Mouse (Mus musculus) adrenal gland, adult 18-20 months (tissue): Measurements from ENCODE around the gene Nsg2. TPM values are rescaled to one million over a fixed set of nuclear protein-coding genes. Genes with fewer than 3 reads are reported as not detected.

ENCODE experiments used
- DNase-seq, 2 experiments: peaks; one replicate each; pipeline ENCODE4 v3.0.0; 2021 to 2022; ENCODE audit warnings: low spot score in 2 of 2
- total RNA-seq, 2 experiments: library from RNA; stranded (reverse); gene quantifications; 1 replicate in 1 of 2; 2 replicates in 1 of 2; pipeline ENCODE4 v1.2.3; 2021

Gene Nsg2
- total RNA-seq, 2 experiments from 2014 or later = 32.0 to 51.2 TPM

- DNase-seq = no peak
Measured at GRCm38 (mm10) chr11:32010663-32010970, 10.4 kb downstream of the Nsg2 start.

- no peak for DNase-seq
Measured at GRCm38 (mm10) chr11:32011867-32012603, 11.8 kb downstream of the Nsg2 start.

- DNase-seq = no peak
Measured at GRCm38 (mm10) chr11:32013014-32013427, 12.8 kb downstream of the Nsg2 start.

- DNase-seq = no peak
Measured at GRCm38 (mm10) chr11:32013561-32013960, 13.3 kb downstream of the Nsg2 start.

GRCm38 (mm10) chr11:32018201-32018600, 17.9 kb downstream of the Nsg2 start:
- no peak for DNase-seq

- DNase-seq = peak; percentile 17 to 25
Measured at GRCm38 (mm10) chr11:32020031-32020965, 20.0 kb downstream of the Nsg2 start.

GRCm38 (mm10) chr11:32026634-32027033, 26.4 kb downstream of the Nsg2 start:
- DNase-seq = no peak

- DNase-seq = no peak
Measured at GRCm38 (mm10) chr11:32027474-32028342, 27.4 kb downstream of the Nsg2 start.

GRCm38 (mm10) chr11:32028605-32029004, 28.3 kb downstream of the Nsg2 start:
- no peak for DNase-seq

GRCm38 (mm10) chr11:32029356-32029755, 29.1 kb downstream of the Nsg2 start:
- DNase-seq = no peak

GRCm38 (mm10) chr11:32031396-32031795, 31.1 kb downstream of the Nsg2 start:
- DNase-seq = no peak

- DNase-seq = no peak
Measured at GRCm38 (mm10) chr11:32032053-32032452, 31.8 kb downstream of the Nsg2 start.

- no peak for DNase-seq
Measured at GRCm38 (mm10) chr11:32035831-32036230, 35.6 kb downstream of the Nsg2 start.

GRCm38 (mm10) chr11:32039656-32040055, 39.4 kb downstream of the Nsg2 start:
- DNase-seq = no peak

GRCm38 (mm10) chr11:32057389-32057788, 57.1 kb downstream of the Nsg2 start:
- no peak for DNase-seq

- no peak for DNase-seq
Measured at GRCm38 (mm10) chr11:32057861-32058260, 57.6 kb downstream of the Nsg2 start.

- DNase-seq = no peak
Measured at GRCm38 (mm10) chr11:32061020-32061419, 60.8 kb downstream of the Nsg2 start.

GRCm38 (mm10) chr11:32061874-32062273, 61.6 kb downstream of the Nsg2 start:
- no peak for DNase-seq

- DNase-seq = no peak
Measured at GRCm38 (mm10) chr11:32063775-32064510, 63.7 kb downstream of the Nsg2 start.

GRCm38 (mm10) chr11:32064511-32064862, 64.2 kb downstream of the Nsg2 start:
- no peak for DNase-seq
